Mouse (Mus musculus): Measurements from ENCODE around the gene Rtp2.
"Not testable (repeated sequence)": the region's sequence is repeated elsewhere in the genome, so short reads cannot be mapped to it uniquely, and the experiment has no call there.

DNA sequence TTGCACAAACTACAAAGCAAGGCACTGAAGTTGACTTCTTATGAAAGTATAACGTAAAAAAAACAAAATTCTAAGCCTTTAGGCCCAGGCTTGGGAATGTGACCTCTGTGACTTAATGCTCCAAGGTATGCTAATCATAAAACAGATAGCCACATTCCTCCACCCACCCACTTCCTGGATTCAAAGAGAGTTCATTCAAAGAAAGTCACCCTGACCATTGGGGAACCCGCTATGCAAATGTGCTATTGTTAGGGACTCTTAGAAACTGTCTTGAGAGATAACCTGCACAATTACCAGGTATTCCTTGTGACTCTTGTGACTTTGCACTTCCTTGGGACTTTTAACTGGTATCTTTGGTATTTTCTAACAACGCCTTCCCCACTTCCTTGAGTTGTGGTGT, 25.6 kb downstream of the Rtp2 start:
- TF ChIP-seq CTCF (IDR thresholded peaks at IDR 0.05; ENCODE audit: low read depth, low read length); TAL1 (conservative IDR thresholded peaks at IDR 0.05; ENCODE audit: low read depth, low read length); GATA1 (IDR thresholded peaks at IDR 0.05; ENCODE audit: borderline replicate concordance, low read length); POLR2AphosphoS5 (IDR thresholded peaks at IDR 0.05; ENCODE audit: insufficient replicate concordance, low read depth, low read length); GATA2 (IDR thresholded peaks at IDR 0.05; ENCODE audit: borderline replicate concordance, low read depth, low read length): not testable (repeated sequence)

All from G1E (cell line).